Mouse (Mus musculus) spleen, adult 18-20 months (tissue): ENCODE data around the gene Cacnb4.

Experiments used
- DNase-seq, 2 experiments: peaks; one replicate each; pipeline ENCODE4 v3.0.0; 2022; ENCODE audit warnings: mixed read lengths in 2 of 2

The Cacnb4 gene

GRCm38 (mm10) chr2:52603935-52604650 is 72.5 kb downstream of the Cacnb4 start:
- DNase-seq, result no peak

GRCm38 (mm10) chr2:52603421-52603820 is 73.2 kb downstream of the Cacnb4 start:
- no peak for DNase-seq

- DNase-seq, result no peak
Measured at GRCm38 (mm10) chr2:52602921-52603320, 73.7 kb downstream of the Cacnb4 start.

- no peak for DNase-seq
Measured at GRCm38 (mm10) chr2:52602228-52602627, 74.4 kb downstream of the Cacnb4 start.

- no peak for DNase-seq
Measured at GRCm38 (mm10) chr2:52597511-52597910, 79.1 kb downstream of the Cacnb4 start.

- DNase-seq, result no peak
Measured at GRCm38 (mm10) chr2:52593814-52594213, 82.8 kb downstream of the Cacnb4 start.

- no peak for DNase-seq
Measured at GRCm38 (mm10) chr2:52593260-52593659, 83.4 kb downstream of the Cacnb4 start.

- DNase-seq, result peak in 1 of 2 experiments; percentile 68
Measured at GRCm38 (mm10) chr2:52590970-52591347, 85.7 kb downstream of the Cacnb4 start.

- no peak for DNase-seq
Measured at GRCm38 (mm10) chr2:52590340-52590969, 86.2 kb downstream of the Cacnb4 start.

- no peak for DNase-seq
Measured at GRCm38 (mm10) chr2:52589514-52589913, 87.1 kb downstream of the Cacnb4 start.

GRCm38 (mm10) chr2:52585384-52585783 is 91.2 kb downstream of the Cacnb4 start:
- DNase-seq, result no peak

GRCm38 (mm10) chr2:52581132-52581781 is 95.4 kb downstream of the Cacnb4 start:
- DNase-seq, result no peak

GRCm38 (mm10) chr2:52580697-52581096 is 95.9 kb downstream of the Cacnb4 start:
- no peak for DNase-seq

- no peak for DNase-seq
Measured at GRCm38 (mm10) chr2:52578846-52579245, 97.8 kb downstream of the Cacnb4 start.

- DNase-seq, result no peak
Measured at GRCm38 (mm10) chr2:52577700-52578099, 98.9 kb downstream of the Cacnb4 start.

- no peak for DNase-seq
Measured at GRCm38 (mm10) chr2:52576546-52576945, 100.1 kb downstream of the Cacnb4 start.

- DNase-seq, result no peak
Measured at GRCm38 (mm10) chr2:52575637-52576175, 100.9 kb downstream of the Cacnb4 start.

- DNase-seq, result no peak
Measured at GRCm38 (mm10) chr2:52574929-52575328, 101.7 kb downstream of the Cacnb4 start.

GRCm38 (mm10) chr2:52572221-52572620 is 104.4 kb downstream of the Cacnb4 start:
- no peak for DNase-seq

GRCm38 (mm10) chr2:52571339-52571968 is 105.2 kb downstream of the Cacnb4 start:
- DNase-seq, result no peak

- no peak for DNase-seq
Measured at GRCm38 (mm10) chr2:52570781-52571180, 105.8 kb downstream of the Cacnb4 start.

- no peak for DNase-seq
Measured at GRCm38 (mm10) chr2:52570171-52570570, 106.5 kb downstream of the Cacnb4 start.

- DNase-seq, result no peak
Measured at GRCm38 (mm10) chr2:52568131-52568530, 108.5 kb downstream of the Cacnb4 start.
